Mouse (Mus musculus): ENCODE data around the gene Atf6. TPM values are rescaled to one million over a fixed set of nuclear protein-coding genes. Genes with fewer than 3 reads are reported as not detected.

Gene Atf6
- polyA plus RNA-seq, 1 experiment from 2014 or later = 8.3 TPM

DNA sequence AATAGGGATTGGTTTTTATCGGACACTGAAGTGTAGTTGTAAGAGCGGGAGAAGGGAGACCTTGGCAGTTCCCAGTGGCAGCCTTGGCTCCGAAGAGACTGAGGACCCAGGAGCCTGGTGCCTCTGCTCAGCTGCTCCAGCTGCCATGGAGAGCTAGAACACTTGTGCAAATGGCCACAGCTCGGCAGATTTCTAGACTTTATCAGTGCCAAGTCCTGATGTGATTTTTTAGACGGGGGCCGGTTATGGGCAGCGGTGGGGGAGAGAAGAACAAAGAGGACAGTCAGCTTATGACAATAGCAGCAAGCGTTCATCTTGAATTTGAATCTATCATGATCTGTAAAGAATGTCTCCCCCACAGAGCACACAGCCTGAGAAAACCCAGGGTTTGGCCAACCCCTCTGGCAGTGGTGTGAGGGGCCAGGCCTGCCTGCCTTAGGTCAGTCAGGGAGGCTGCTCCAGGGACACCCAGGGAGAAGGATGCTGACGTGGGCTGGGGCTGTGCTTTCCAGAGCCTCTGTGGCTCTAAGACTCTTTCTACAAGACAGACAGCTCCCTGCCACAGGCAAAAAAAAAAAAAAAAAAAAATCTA is 193.3 kb downstream of the Atf6 start:
- H3K9me3 ChIP-seq = no peaks in the 10 kb centered on the region
- no peak overlapping the region for H3K4me3 ChIP-seq
- ATAC-seq (ENCODE audit: insufficient number of reproducible peaks, low FRiP score, low TSS enrichment, low read depth) = no peak
- H3K27ac ChIP-seq = no peak overlapping the region
- no peak overlapping the region for H3K4me2 ChIP-seq
- 76% methylated on average over 9 of the region's 9 CpGs for WGBS
- peaks cover 5% of the 10 kb centered on the region for H3K4me1 ChIP-seq
- H3K9ac ChIP-seq = no peak overlapping the region
- peaks cover 21% of the 10 kb centered on the region for H3K36me3 ChIP-seq
- H3K27me3 ChIP-seq = no peaks in the 10 kb centered on the region

DNA sequence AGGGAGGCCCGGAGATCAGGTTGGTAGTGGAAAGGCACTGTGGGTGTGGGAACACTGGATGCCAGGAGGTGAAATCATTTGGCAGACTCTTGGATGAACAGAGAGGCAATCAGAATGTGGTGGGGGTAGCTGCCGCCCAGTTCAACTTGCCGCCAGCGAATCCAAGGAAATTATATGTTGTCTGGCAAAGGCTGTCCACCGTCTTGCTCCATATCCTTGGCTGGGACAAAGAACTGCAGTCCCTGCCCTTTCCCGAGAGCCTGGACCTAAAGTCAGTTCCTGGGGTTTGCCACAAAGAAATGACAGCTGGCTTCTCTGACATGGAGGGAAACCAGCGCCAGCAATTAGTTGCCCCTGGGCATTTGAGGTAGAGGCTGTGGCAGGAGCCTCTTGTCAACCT is 202.4 kb downstream of the Atf6 start:
- no peak for ATAC-seq (ENCODE audit: insufficient number of reproducible peaks, low FRiP score, low TSS enrichment, low read depth)
- Histone ChIP-seq H3K27ac (0 out of 2 replicates have a peak overlapping the region, but pooled peaks have one; percentile 40), H3K4me2 (no peak overlapping the region), H3K9ac (no peak overlapping the region), H3K4me1 (no peaks in the 10 kb centered on the region), H3K27me3 (no peaks in the 10 kb centered on the region), H3K36me3 (peaks cover 29% of the 10 kb centered on the region), H3K4me3 (no peak overlapping the region), H3K9me3 (no peaks in the 10 kb centered on the region)
- 72% methylated on average over 7 of the region's 7 CpGs for WGBS

DNA sequence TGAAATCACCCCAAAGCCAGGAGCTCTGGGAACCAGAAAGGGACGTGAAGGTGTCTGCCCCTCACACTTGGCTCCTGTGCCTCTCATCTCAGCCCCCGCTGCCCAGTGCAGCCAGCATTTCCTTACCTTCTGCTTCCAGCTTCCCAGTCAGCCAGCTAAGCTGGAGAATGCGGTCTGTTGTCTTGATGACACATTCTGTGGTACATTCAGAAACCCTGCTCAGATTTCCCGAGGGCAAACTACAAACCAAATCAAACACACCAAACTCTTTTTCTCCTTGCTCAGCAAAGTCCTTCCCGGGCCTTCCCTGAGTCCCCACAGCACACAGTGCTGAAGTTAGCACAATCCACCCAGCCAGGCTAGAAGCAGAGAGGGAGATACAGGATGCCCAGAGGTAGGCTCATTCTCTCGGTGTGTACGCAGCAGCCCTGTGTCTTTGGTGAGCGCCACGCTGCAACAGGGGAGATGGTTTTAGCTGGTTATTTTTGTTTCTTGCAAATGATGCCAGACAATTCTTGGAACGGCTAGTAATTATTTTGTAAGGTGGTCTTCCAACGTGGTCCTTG is 202.9 kb downstream of the Atf6 start:
- 74% methylated on average over 11 of the region's 11 CpGs for WGBS
- H3K9me3 ChIP-seq = no peaks in the 10 kb centered on the region
- no peaks in the 10 kb centered on the region for H3K4me1 ChIP-seq
- H3K36me3 ChIP-seq = peaks cover 24% of the 10 kb centered on the region
- no peaks in the 10 kb centered on the region for H3K27me3 ChIP-seq
- H3K27ac ChIP-seq = no peak overlapping the region
- no peak overlapping the region for H3K4me2 ChIP-seq
- H3K4me3 ChIP-seq = no peak overlapping the region
- no peak overlapping the region for H3K9ac ChIP-seq
- ATAC-seq (ENCODE audit: insufficient number of reproducible peaks, low FRiP score, low TSS enrichment, low read depth) = no peak

DNA sequence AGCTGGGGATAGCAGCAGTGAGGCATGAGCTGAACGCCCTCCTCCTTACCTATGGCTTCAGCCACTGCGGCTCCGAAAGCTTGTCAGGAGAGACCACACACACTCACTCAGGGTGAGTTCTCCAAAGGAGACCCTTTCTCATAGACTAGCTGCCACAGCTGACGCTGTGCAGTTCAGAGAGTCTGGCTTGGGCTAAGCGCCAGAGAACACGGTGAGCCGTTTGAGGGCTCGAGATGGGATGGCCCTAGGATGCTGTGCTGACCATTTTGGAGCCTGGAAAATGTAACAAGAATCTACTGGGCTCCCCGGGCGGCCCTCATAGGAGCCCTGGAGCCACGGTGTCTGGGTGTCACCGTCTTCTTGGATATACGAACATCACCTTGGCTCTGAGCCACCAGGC is 208.3 kb downstream of the Atf6 start:
- no peaks in the 10 kb centered on the region for H3K27me3 ChIP-seq
- H3K4me3 ChIP-seq = no peak overlapping the region
- H3K9ac ChIP-seq = no peak overlapping the region
- no peaks in the 10 kb centered on the region for H3K9me3 ChIP-seq
- peaks cover 28% of the 10 kb centered on the region for H3K4me1 ChIP-seq
- WGBS = 77% methylated on average over 13 of the region's 13 CpGs
- ATAC-seq (ENCODE audit: insufficient number of reproducible peaks, low FRiP score, low TSS enrichment, low read depth) = no peak
- H3K36me3 ChIP-seq = peaks cover 9% of the 10 kb centered on the region
- H3K27ac ChIP-seq = no peak overlapping the region
- H3K4me2 ChIP-seq = no peak overlapping the region

DNA sequence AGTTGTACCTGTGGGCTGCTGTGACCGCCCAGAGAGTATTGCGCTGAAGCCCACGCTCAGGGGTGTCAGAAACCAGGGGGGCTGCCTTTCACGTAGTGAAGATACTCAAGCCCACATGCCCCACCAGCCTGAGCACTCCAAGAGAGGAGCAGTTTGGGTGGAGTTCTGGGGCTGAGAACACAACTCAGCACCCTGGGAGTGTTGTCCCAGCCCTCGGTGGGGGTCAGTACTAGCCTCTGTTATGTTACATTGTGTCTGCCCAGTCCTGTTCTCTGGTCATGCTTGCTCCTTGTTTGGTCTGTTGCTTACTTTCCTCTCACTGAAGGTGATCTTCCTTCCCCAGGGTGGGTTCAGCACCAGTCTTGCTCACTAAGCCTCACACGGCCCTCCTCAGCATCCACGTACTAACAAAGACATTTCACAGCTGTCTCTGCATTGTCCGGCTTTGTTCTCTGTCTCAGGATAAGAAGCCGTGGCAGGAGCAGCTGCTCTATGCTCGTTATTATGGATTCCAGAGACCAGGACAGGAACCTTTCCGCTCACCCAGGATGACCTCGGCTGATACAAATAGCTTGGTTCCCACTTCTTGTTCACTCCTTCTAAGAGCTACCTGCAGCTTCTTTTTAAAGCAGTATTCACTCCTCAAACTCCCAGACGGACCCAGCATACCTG is 209.8 kb downstream of the Atf6 start:
- H3K4me2 ChIP-seq = no peak overlapping the region
- no peaks in the 10 kb centered on the region for H3K27me3 ChIP-seq
- WGBS = 69% methylated on average over 13 of the region's 13 CpGs
- no peak overlapping the region for H3K9ac ChIP-seq
- H3K27ac ChIP-seq = no peak overlapping the region
- H3K36me3 ChIP-seq = peaks cover 6% of the 10 kb centered on the region
- no peak for ATAC-seq (ENCODE audit: insufficient number of reproducible peaks, low FRiP score, low TSS enrichment, low read depth)
- no peaks in the 10 kb centered on the region for H3K9me3 ChIP-seq
- H3K4me3 ChIP-seq = no peak overlapping the region
- peaks cover 28% of the 10 kb centered on the region for H3K4me1 ChIP-seq

DNA sequence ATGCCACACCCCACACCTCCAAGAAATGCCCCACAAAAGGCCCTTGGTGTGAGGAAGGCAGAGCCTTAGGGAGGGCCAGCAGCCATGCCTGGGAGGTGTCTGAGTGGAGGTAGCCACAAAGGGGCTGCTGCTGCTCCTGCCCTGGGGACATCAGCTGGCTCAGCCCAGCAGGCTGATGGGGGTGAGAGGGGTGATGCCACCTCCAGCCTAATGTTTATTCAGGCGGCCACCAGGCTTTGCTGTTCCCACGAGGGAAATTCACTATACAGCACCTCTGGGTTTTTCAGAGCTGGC is 210.4 kb downstream of the Atf6 start:
- no peak for ATAC-seq (ENCODE audit: insufficient number of reproducible peaks, low FRiP score, low TSS enrichment, low read depth)
- H3K27ac ChIP-seq = no peak overlapping the region
- H3K36me3 ChIP-seq = no peaks in the 10 kb centered on the region
- H3K4me3 ChIP-seq = no peak overlapping the region
- H3K9ac ChIP-seq = no peak overlapping the region
- 35% methylated on average over 2 of the region's 2 CpGs for WGBS
- no peaks in the 10 kb centered on the region for H3K27me3 ChIP-seq
- H3K4me1 ChIP-seq = peaks cover 31% of the 10 kb centered on the region
- H3K9me3 ChIP-seq = no peaks in the 10 kb centered on the region
- H3K4me2 ChIP-seq = no peak overlapping the region

DNA sequence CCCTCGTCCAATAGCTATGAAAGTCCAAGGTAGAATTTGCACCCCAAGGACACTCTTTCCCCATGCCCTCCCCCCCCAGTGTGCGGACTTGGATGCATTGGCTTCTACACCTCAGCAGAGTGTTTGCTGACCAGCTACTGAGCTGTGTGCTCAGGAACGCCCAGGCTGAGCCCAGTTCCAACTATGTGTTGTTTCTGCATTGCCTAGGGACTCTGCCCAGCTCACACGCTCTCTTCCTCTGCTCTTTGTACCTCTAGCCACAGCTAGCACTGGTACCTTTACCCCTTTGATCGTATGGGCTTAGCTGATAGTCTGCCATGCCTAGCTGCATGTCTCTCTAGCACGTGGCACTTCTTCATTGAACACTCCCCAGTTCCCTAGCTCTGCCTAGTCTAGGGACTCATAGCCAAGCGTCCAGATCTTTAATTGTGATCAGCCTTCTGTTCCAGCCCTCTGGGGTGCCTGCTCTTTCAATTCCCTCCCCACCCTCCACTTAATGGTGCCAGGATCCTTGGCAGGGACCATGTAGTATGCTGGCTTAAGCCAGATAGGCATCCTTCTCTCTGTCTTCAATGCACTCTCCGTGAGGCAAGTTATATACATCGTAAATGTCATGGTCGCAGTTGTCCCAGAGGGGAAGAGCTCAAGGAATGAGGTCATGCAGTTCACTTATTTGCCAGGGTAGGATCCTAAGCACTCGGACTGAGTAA is 210.9 kb downstream of the Atf6 start:
- Histone ChIP-seq H3K36me3 (no peaks in the 10 kb centered on the region), H3K9ac (no peak overlapping the region), H3K27me3 (no peaks in the 10 kb centered on the region), H3K4me3 (no peak overlapping the region), H3K9me3 (no peaks in the 10 kb centered on the region), H3K27ac (no peak overlapping the region), H3K4me2 (no peak overlapping the region), H3K4me1 (peaks cover 32% of the 10 kb centered on the region)
- 61% methylated on average over 11 of the region's 11 CpGs for WGBS
- ATAC-seq (ENCODE audit: insufficient number of reproducible peaks, low FRiP score, low TSS enrichment, low read depth) = no peak

DNA sequence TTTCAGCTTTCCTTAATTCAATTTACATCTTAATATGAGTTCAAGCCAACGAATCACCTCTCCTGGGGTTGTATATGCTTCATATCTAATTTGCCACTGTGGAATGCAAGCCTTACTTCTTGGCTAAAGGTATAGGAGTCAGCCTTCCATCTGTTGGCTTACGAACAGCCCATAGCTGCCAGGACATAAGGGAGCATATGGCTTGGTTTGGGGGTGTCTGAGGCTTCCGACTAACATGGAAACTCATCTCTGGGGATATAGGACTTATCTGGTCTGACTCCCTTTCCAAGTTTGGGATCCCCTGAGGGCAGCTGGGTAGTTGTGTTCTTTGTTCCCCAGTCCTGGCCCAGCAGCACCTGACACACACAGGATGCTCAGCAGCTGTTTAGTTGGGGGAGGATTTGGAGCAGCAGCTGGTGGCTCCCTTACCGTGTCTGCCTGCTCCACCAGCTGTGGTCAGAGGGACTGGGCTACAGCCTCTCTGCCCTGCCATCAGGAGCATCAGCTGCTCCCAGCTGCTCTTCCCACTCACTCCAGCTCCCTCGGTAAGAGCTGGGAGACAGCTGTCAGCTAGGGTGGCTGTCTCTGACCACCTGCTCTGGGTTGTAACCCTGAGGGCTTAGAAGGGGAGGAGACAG is 212.2 kb downstream of the Atf6 start:
- no peak overlapping the region for H3K4me2 ChIP-seq
- H3K9ac ChIP-seq = no peak overlapping the region
- H3K27ac ChIP-seq = no peak overlapping the region
- no peak overlapping the region for H3K4me3 ChIP-seq
- no peaks in the 10 kb centered on the region for H3K27me3 ChIP-seq
- peaks cover 39% of the 10 kb centered on the region for H3K4me1 ChIP-seq
- no peaks in the 10 kb centered on the region for H3K9me3 ChIP-seq
- ATAC-seq (ENCODE audit: insufficient number of reproducible peaks, low FRiP score, low TSS enrichment, low read depth) = peak; percentile 71
- H3K36me3 ChIP-seq = peaks cover 3% of the 10 kb centered on the region; the same call in 1 of the 2 replicates
- WGBS = 46% methylated on average over 5 of the region's 5 CpGs

Other genes starting within 250 kb of the Atf6 start
- gene Olfml2b, start 223.2 kb downstream of the Atf6 start, polyA plus RNA-seq (2015; fragmentation: Nextera tagmentation; extraction: Ambion mirVana) = 52.5 and 69.4 TPM in 2 replicates
- gene Gm26620, start 17.3 kb upstream of the Atf6 start, polyA plus RNA-seq (2015; fragmentation: Nextera tagmentation; extraction: Ambion mirVana) = 0.43 and 0.76 TPM in 2 replicates
- gene Dusp12, start 17.8 kb upstream of the Atf6 start, polyA plus RNA-seq (2015; fragmentation: Nextera tagmentation; extraction: Ambion mirVana) = 44.5 and 48.3 TPM in 2 replicates
- 0.14 and 0.15 TPM in 2 replicates for gene Fcrlb, start 45.2 kb upstream of the Atf6 start, polyA plus RNA-seq (2015; fragmentation: Nextera tagmentation; extraction: Ambion mirVana)
- gene Fcrla, start 59.8 kb upstream of the Atf6 start, polyA plus RNA-seq (2015; fragmentation: Nextera tagmentation; extraction: Ambion mirVana) = 0.22 TPM in 1 of 2 replicates, not detected in the other
- gene Fcgr2b, start 108.8 kb upstream of the Atf6 start, polyA plus RNA-seq (2015; fragmentation: Nextera tagmentation; extraction: Ambion mirVana) = 3.2 and 3.8 TPM in 2 replicates
- 1.0 and 1.1 TPM in 2 replicates for gene Fcgr4, start 151.1 kb upstream of the Atf6 start, polyA plus RNA-seq (2015; fragmentation: Nextera tagmentation; extraction: Ambion mirVana)
- gene Fcgr3, start 197.2 kb upstream of the Atf6 start, polyA plus RNA-seq (2015; fragmentation: Nextera tagmentation; extraction: Ambion mirVana) = 25.9 and 32.2 TPM in 2 replicates
- 1.1 and 2.2 TPM in 2 replicates for gene Cfap126, start 246.1 kb upstream of the Atf6 start, polyA plus RNA-seq (2015; fragmentation: Nextera tagmentation; extraction: Ambion mirVana)

All from limb, embryonic 15.5 days (tissue).